Mouse (Mus musculus) mesoderm, embryonic 11.5 days (tissue): ENCODE results near the gene Itsn2.
"Not testable (repeated sequence)": the region's sequence is repeated elsewhere in the genome, so short reads cannot be mapped to it uniquely, and the experiment has no call there.

ENCODE experiments used
- DNase-seq: peaks from one replicate; pipeline ENCODE4 v3.0.0-alpha.2; 2012; ENCODE audit warnings: low read depth, low spot score

The Itsn2 gene

GRCm38 (mm10) chr12:4592541-4593165, at the start of gene Itsn2, which contains the start of gene Gm3625:
Gene Itsn2, plus strand, starts transcription at chr12:4592638.
Gene Gm3625, minus strand, starts transcription at chr12:4592927.
- peak; percentile 66 for DNase-seq

GRCm38 (mm10) chr12:4544400-4544919, 48.0 kb upstream of the Itsn2 start:
- DNase-seq = no peak

DNA sequence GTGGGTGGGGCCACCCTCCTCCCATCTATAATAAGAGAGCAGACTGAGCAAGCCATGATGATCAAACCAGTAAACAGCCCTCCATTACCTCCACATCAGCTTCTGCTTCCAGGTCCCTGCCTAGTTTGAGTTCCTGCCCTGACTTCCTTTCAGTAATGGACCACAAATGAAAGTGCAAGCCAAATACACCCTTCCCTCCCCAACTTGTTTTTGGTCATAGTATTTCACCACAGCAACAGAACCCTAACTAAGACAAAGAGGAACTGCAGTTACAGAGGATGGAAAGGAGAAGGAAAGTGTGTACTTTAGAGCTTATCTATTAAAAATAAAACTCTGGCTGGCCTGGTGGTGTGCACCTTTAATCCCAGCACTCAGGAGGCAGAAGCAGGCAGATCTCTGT, 47.0 kb upstream of the Itsn2 start:
- DNase-seq = no peak

DNA sequence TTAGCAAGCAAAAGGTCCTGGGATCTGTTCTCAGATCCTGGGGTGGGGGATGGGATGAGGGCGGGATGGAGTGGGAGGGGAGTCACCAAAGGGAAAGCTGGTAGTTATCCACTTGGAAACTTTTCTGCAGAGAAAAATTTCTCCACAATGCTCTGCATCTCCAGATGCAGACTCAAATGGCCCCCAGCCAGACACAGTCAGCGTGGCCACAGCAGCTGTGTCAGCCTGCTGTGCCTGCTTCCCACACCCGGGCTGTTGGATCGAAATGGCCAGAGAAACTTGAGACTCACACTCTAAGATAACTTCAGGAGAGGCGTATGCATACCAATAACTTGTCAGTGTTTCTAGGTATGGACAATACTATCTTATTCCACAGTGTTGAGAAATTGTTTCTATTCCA, 45.9 kb upstream of the Itsn2 start:
- no peak for DNase-seq

DNA sequence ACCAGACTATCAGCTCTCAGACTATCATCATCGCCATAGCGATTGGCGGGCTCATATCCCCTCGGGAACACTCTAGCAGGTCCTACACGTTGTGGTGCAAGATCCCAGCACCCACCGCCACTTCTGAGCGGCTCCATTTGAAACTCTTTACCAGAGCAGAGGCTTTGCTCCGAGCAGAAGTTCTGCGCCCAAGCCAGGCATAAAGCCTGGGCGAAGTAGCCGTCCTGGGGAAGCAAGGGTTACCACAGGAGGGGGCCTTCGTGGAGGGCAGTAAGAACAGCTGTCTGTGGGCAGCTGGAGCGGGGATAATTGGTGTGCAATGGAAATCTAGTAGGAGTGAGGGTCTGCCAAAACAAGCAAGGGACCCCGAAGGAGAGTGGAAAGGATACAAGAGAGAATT, 44.9 kb upstream of the Itsn2 start:
- DNase-seq = no peak

DNA sequence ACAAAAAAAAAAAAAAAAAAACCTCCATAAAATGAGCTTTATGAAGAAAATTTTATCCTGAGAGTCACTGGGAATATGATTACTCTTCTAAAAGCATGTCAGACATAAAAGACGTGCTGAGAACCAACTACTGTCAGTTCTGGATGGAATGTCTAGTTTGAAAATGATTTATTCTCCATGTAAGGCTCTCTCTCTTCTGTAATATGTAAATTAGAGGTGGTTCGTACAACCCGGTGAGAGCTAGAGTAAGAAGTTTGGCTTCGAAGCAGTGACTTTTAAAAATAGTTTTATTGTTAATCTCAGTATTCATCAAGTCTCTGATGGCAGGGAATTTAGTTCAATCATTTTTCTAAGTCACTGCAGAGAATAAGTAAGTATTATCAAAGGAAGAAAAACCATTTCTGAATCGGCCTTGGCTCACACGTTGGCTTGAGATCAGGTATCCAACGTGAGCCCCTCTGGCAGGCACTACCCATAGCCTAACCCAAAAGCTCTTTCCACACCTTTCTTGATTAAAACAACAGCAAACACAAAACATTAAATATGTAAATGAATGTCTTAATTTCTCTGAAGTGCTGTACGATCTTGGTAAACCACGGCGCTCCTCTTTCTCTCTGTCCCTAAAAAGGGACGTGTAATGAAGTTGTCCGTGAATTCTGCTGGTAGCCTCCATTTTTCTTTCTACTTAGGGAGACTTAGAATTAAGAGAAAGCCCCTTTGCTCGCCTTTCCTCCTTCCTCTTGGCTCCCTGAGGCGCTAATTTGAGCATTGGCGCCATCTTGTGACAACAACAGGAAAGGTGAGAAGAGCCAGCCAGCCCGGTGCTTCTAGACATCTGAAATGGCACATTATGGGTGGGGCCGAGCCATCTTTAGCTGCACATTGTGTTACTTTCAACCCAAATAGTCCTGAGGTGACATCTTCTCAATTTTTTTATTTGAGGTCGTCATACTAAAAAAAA, 44.1 kb upstream of the Itsn2 start:
- peak; percentile 80 for DNase-seq

- DNase-seq = not testable (repeated sequence)
These were observed 38.7 kb upstream of the Itsn2 start for GRCm38 (mm10) chr12:4553704-4554103.

- no peak for DNase-seq
These were observed 37.0 kb upstream of the Itsn2 start for GRCm38 (mm10) chr12:4555451-4555850.

DNA sequence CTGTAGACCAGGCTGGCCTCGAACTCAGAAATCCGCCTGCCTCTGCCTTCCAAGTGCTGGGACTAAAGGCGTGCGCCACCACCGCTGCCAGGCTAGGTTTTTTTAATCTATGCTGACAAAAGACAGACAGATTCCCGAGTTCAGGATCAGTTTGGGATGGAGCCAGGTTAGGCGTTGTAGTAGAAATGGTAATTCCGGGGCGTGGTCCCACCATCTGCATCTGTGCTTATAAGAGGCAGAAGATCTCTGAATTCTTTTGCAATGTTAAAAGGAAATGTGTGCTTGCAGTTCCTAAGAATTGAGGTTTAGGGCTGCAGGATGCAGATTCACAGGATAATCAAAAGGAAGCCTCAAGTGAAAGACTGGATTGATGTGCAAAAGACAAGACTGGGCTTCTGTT, 35.5 kb upstream of the Itsn2 start:
- no peak for DNase-seq

GRCm38 (mm10) chr12:4557436-4557835, 35.0 kb upstream of the Itsn2 start:
- no peak for DNase-seq

GRCm38 (mm10) chr12:4558013-4558412, 34.4 kb upstream of the Itsn2 start:
- no peak for DNase-seq

GRCm38 (mm10) chr12:4558475-4559279, 33.8 kb upstream of the Itsn2 start:
- peak; percentile 28 for DNase-seq

DNA sequence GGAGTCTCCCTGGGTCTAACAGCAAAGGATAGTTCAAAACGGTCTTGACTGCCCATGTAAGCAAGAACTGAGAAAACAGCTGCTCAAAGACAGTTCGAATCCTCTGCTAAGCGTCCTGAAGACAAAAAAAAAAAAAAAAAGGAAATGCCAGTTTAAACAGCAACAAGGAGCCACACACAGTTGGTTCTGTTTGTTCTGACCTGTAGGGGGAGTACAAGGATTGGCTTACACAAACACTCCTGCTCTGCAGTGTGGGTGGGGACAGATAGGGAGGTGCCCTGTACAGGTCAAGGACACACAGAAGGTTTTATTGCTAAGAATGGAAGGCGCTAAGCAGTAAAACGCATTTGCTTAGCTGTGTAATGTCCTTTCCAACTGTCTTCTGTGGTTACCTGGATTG, 20.6 kb upstream of the Itsn2 start:
- DNase-seq = peak; percentile 54

DNA sequence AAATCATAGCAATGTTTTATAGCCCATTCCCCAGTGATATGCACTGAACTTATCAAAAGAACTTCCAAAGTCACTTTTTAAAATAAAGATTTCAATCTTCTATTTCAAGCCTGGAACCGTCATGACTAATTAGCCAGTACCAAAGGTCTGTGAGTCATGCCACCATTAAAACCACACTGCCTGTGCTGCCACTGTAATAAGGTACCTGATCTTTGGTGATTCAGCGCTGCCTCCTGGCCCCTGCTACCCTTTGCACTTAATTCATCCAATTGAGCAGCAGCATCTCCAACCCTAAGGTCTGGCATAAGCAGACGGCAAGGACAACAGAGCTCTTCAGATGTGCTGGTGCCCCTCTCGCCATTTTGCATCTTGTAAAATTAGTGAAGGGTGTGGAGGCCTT, 18.4 kb upstream of the Itsn2 start:
- DNase-seq = no peak

DNA sequence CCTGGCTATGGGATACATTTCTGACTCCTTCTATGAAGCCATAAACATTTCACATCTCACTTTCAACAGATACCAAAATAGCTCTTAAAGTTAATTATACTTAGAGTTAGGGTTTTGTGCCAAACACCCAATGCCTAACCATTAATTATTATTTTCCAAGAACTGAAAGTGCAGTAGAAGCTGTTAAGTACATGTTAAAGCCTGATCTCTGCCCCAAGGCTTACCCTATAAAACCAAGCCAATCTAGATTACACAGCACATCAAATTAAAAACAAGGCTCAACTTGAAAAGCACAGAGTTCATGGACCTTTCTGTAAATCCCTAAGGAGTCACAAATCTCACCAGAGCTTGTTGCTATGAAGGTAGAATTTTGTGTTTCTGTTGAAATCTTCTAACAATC, 10.1 kb upstream of the Itsn2 start:
- no peak for DNase-seq

- DNase-seq = no peak
These were observed 4.6 kb upstream of the Itsn2 start for GRCm38 (mm10) chr12:4587846-4588245.

GRCm38 (mm10) chr12:4588603-4589002, 3.8 kb upstream of the Itsn2 start:
- DNase-seq = no peak

DNA sequence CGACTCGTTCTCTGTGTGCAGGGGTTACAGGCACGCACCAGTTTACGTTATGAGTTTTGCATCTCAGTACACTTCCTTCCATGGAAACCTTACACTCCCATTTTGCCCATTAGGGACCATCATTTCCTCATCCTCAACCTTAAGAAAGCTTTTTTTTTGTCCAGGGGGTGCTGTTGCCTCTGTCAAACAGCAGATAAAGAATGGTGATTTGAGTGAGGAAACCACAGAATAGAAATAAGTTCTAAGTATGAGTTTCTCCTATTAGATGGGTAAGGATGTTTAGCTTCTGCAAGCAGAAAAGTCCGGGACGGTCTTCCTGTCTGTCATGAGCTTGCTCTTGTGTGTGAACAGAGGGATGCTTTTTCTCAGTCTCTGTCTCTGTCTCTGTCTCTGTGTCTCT, 413 bp upstream of the Itsn2 start:
- no peak for DNase-seq

DNA sequence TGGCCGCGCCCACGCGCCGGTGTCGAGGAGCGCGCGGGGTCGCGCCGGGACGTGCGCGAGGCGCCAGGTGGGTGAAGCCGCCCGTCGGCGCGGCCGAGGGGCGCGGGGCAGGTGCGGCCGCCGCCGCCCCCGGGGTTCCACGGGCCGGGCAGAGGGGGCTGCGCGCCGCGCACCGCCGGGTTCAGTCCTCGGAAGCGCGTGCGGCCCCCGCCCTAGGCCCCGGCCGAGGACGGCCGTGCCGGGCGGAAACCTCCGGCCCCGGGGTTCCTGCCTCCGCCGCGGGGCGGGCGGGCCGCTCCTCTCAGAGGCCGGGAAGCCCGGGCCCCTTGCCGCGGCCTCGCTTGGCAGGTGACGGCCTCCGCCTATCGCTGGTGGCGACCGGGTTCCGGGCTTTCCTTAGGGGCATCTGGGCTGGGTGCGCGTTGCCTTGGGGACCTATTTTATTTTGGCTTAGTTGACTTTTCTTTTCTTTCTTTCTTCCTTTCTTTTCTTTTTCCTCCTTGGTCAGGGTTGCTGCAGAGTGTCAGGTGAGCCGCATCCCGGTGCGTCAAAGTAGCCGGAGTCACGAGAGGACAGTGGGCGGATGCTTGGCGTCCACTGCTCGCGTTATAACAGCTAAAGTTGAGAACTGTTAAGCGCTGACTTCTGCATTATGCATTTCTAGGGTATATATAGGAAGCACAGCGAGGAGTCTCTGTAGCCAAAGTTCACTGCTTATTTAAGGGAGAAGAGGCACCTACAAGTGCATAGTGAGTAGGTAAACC, 910 bp downstream of the Itsn2 start:
- peak; percentile 22 for DNase-seq

- no peak for DNase-seq
These were observed 1.5 kb downstream of the Itsn2 start for GRCm38 (mm10) chr12:4593930-4594391.

DNA sequence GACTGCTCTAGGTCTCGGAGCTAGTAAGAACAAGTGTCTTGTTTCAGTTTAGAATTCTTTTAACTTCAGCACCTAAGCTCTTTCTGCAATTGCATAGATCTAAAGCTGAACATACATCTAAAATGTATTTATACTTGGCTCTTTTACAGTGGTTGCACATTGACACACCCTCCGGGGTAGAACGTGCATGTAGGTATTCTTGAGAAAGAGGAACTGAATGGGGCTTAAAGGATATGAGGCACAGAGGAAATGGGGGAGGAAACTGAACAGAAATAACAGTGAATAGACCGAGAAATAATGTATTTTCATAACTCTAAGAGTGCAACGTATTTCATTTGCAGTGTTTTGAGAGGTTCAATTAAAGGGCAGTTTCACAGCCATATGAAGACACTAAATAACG, 2.6 kb downstream of the Itsn2 start:
- DNase-seq = no peak
